Mouse (Mus musculus) MEL (cell line): ENCODE results near the gene Ermard. TPM values are rescaled to one million over a fixed set of nuclear protein-coding genes. Genes with fewer than 3 reads are reported as not detected.

Experiments
- DNase-seq: peaks from one replicate; pipeline ENCODE4 v3.0.0; 2011; ENCODE audit warnings: low read depth, low spot score
- H3K27ac ChIP-seq: 2 replicates; pipeline ENCODE4 v1.5.1; 2012; ENCODE audit warnings: low read depth, mild to moderate bottlenecking, control low read depth, low read length, moderate library complexity; ENCODE audit not compliant: control insufficient read depth
- H3K27me3 ChIP-seq, 2 experiments: fragments of 150-350 bp in 1 of 2; sonication (generic) in 1 of 2; 2 replicates each; pipeline ENCODE4 v1.6.1; 2012; ENCODE audit warnings: low read length in 2 of 2, mild to moderate bottlenecking in 2 of 2, improper control_type of control experiment in 1 of 2, moderate library complexity in 1 of 2; ENCODE audit not compliant: insufficient read depth in 2 of 2, control insufficient read depth in 1 of 2
- H3K36me3 ChIP-seq, 2 experiments: 2 replicates each; pipeline ENCODE4 v1.6.1; 2012 to 2014; ENCODE audit warnings: low read length in 2 of 2, improper control_type of control experiment in 1 of 2, inconsistent platforms in 1 of 2, mild to moderate bottlenecking in 1 of 2; ENCODE audit not compliant: insufficient read depth in 2 of 2, control insufficient read depth in 1 of 2
- H3K4me1 ChIP-seq, 2 experiments: fragments of 150-350 bp in 1 of 2; sonication (generic) in 1 of 2; 2 replicates each; pipeline ENCODE4 v1.6.1; 2012; ENCODE audit warnings: low read length in 2 of 2, improper control_type of control experiment in 1 of 2, mild to moderate bottlenecking in 1 of 2; ENCODE audit not compliant: insufficient read depth in 2 of 2, control insufficient read depth in 1 of 2
- H3K4me3 ChIP-seq, 2 experiments: fragments of 150-350 bp in 1 of 2; sonication (generic) in 1 of 2; 2 replicates each; pipeline ENCODE4 v1.5.1; 2012; ENCODE audit warnings: low read depth in 2 of 2, low read length in 2 of 2, mild to moderate bottlenecking in 2 of 2, moderate library complexity in 2 of 2, control low read depth in 1 of 2, improper control_type of control experiment in 1 of 2; ENCODE audit not compliant: control insufficient read depth in 1 of 2, insufficient read depth in 1 of 2
- H3K79me2 ChIP-seq: 2 replicates; pipeline ENCODE4 v1.6.1; 2012; ENCODE audit warnings: mild to moderate bottlenecking, low read length, moderate library complexity; ENCODE audit not compliant: control insufficient read depth, poor library complexity, insufficient read depth
- H3K9ac ChIP-seq: 2 replicates; pipeline ENCODE4 v1.6.1; 2012; ENCODE audit warnings: low read depth, mild to moderate bottlenecking, control low read depth, low read length, moderate library complexity; ENCODE audit not compliant: control insufficient read depth, poor library complexity, severe bottlenecking
- H3K9me3 ChIP-seq: fragments of 150-350 bp; sonication (generic); replicated peaks from 2 replicates; pipeline ENCODE4 v1.6.1; 2012; ENCODE audit warnings: mild to moderate bottlenecking, low read length, improper control_type of control experiment, moderate library complexity; ENCODE audit not compliant: insufficient read depth
- CHD1 ChIP-seq: IDR thresholded peaks from 2 replicates; pipeline ENCODE4 v1.6.1; 2012; ENCODE audit warnings: low read depth, mild to moderate bottlenecking, inconsistent platforms, low read length, improper control_type of control experiment
- CHD2 ChIP-seq: IDR thresholded peaks from 2 replicates; pipeline ENCODE4 v1.6.1; 2011; ENCODE audit warnings: low read length, improper control_type of control experiment
- CTCF ChIP-seq, 3 experiments: IDR thresholded peaks in 2 of 3; conservative IDR thresholded peaks in 1 of 3; 2 replicates each; pipeline ENCODE4 v1.5.1; 2011 to 2012; ENCODE audit warnings: low read length in 3 of 3, low read depth in 2 of 3, mild to moderate bottlenecking in 2 of 3, improper control_type of control experiment in 1 of 3, inconsistent platforms in 1 of 3, mixed read lengths in 1 of 3, moderate library complexity in 1 of 3; ENCODE audit not compliant: control insufficient read depth in 1 of 3, insufficient read depth in 1 of 3, poor library complexity in 1 of 3, severe bottlenecking in 1 of 3
- ELF1 ChIP-seq: IDR thresholded peaks from 2 replicates; pipeline ENCODE4 v1.6.1; 2014; ENCODE audit warnings: low read depth, mild to moderate bottlenecking, inconsistent platforms, low read length, improper control_type of control experiment, moderate library complexity
- EP300 ChIP-seq, 2 experiments: IDR thresholded peaks; 2 replicates each; pipeline ENCODE4 v1.6.1; 2011; ENCODE audit warnings: improper control_type of control experiment in 2 of 2, low read length in 2 of 2, low read depth in 1 of 2, mild to moderate bottlenecking in 1 of 2
- ETS1 ChIP-seq: IDR thresholded peaks from 2 replicates; pipeline ENCODE4 v1.6.1; 2012; ENCODE audit warnings: low read depth, mild to moderate bottlenecking, inconsistent platforms, low read length, improper control_type of control experiment, moderate library complexity
- GATA1 ChIP-seq: IDR thresholded peaks from 2 replicates; pipeline ENCODE4 v1.6.1; 2011; ENCODE audit warnings: low read depth, low read length, improper control_type of control experiment
- HCFC1 ChIP-seq: IDR thresholded peaks from 2 replicates; pipeline ENCODE4 v1.6.1; 2012; ENCODE audit warnings: low read depth, mild to moderate bottlenecking, inconsistent platforms, low read length, improper control_type of control experiment, moderate library complexity
- KAT2A ChIP-seq: conservative IDR thresholded peaks from 2 replicates; pipeline ENCODE4 v1.6.1; 2012; ENCODE audit warnings: low read depth, low read length, improper control_type of control experiment, inconsistent platforms
- MAX ChIP-seq: IDR thresholded peaks from 2 replicates; pipeline ENCODE4 v1.6.1; 2011; ENCODE audit warnings: low read length, improper control_type of control experiment
- MXI1 ChIP-seq: IDR thresholded peaks from 2 replicates; pipeline ENCODE4 v1.6.1; 2011; ENCODE audit warnings: mild to moderate bottlenecking, low read depth, low read length, improper control_type of control experiment
- MYB ChIP-seq: IDR thresholded peaks from 2 replicates; pipeline ENCODE4 v1.6.1; 2011; ENCODE audit warnings: mild to moderate bottlenecking, low read depth, low read length, improper control_type of control experiment
- NRF1 ChIP-seq: IDR thresholded peaks from 2 replicates; pipeline ENCODE4 v1.6.1; 2014; ENCODE audit warnings: low read depth, mild to moderate bottlenecking, inconsistent platforms, low read length, improper control_type of control experiment, moderate library complexity; ENCODE audit not compliant: poor library complexity, insufficient read depth, severe bottlenecking
- POLR2A ChIP-seq, 2 experiments: IDR thresholded peaks; 2 replicates each; pipeline ENCODE4 v1.6.1; 2011 to 2012; ENCODE audit warnings: low read length in 2 of 2, mild to moderate bottlenecking in 2 of 2, control low read depth in 1 of 2, improper control_type of control experiment in 1 of 2, low read depth in 1 of 2, moderate library complexity in 1 of 2; ENCODE audit not compliant: control insufficient read depth in 1 of 2, insufficient read depth in 1 of 2, poor library complexity in 1 of 2
- POLR2AphosphoS2 ChIP-seq: IDR thresholded peaks from 2 replicates; pipeline ENCODE4 v1.6.1; 2011; ENCODE audit warnings: low read length, improper control_type of control experiment
- POLR2AphosphoS5 ChIP-seq: IDR thresholded peaks from 2 replicates; pipeline ENCODE4 v1.6.1; 2012; ENCODE audit warnings: low read depth, borderline replicate concordance, mild to moderate bottlenecking, inconsistent platforms, low read length, moderate library complexity, mixed read lengths
- RAD21 ChIP-seq: IDR thresholded peaks from 2 replicates; pipeline ENCODE4 v1.6.1; 2011; ENCODE audit warnings: mild to moderate bottlenecking, low read depth, low read length, improper control_type of control experiment
- RCOR1 ChIP-seq: IDR thresholded peaks from 2 replicates; pipeline ENCODE4 v1.6.1; 2012; ENCODE audit warnings: low read depth, mild to moderate bottlenecking, inconsistent platforms, low read length, improper control_type of control experiment
- SIN3A ChIP-seq: IDR thresholded peaks from 2 replicates; pipeline ENCODE4 v1.6.1; 2012; ENCODE audit warnings: low read length, improper control_type of control experiment, inconsistent platforms
- TAL1 ChIP-seq: IDR thresholded peaks from 2 replicates; pipeline ENCODE4 v1.6.1; 2012; ENCODE audit warnings: mild to moderate bottlenecking, inconsistent platforms, low read length, moderate library complexity, mixed read lengths
- USF1 ChIP-seq: IDR thresholded peaks from 2 replicates; pipeline ENCODE4 v1.6.1; 2014; ENCODE audit warnings: low read depth, mild to moderate bottlenecking, inconsistent platforms, low read length, improper control_type of control experiment, moderate library complexity
- ZKSCAN1 ChIP-seq: IDR thresholded peaks from 2 replicates; pipeline ENCODE4 v1.6.1; 2012; ENCODE audit warnings: low read depth, mild to moderate bottlenecking, inconsistent platforms, low read length, improper control_type of control experiment, moderate library complexity
- ZNF384 ChIP-seq: IDR thresholded peaks from 2 replicates; pipeline ENCODE4 v1.6.1; 2012; ENCODE audit warnings: low read depth, mild to moderate bottlenecking, inconsistent platforms, low read length, improper control_type of control experiment
- polyA plus RNA-seq, 2 experiments: library from polyadenylated mRNA; stranded (reverse) in 1 of 2; unstranded in 1 of 2; fragments of >175 nt in 1 of 2; fragments of >200 nt in 1 of 2; gene quantifications; 2 replicates each; pipeline versions ENCODE4 v1.2.1 to v1.2.4; 2012; ENCODE audit warnings: low replicate concordance in 2 of 2, low read depth in 1 of 2; ENCODE audit not compliant: insufficient read length in 2 of 2, insufficient read depth in 1 of 2, missing spikeins in 1 of 2
- total RNA-seq: library from RNA; depleted of rRNA; stranded (reverse); fragments of 300-350 nt; gene quantifications from 2 replicates; pipeline ENCODE4 v1.2.3, GENCODE M21; 2012

The Ermard gene
- total and polyA plus RNA-seq, 3 experiments: 28.2 to 47.0 TPM; not detected in 1

DNA sequence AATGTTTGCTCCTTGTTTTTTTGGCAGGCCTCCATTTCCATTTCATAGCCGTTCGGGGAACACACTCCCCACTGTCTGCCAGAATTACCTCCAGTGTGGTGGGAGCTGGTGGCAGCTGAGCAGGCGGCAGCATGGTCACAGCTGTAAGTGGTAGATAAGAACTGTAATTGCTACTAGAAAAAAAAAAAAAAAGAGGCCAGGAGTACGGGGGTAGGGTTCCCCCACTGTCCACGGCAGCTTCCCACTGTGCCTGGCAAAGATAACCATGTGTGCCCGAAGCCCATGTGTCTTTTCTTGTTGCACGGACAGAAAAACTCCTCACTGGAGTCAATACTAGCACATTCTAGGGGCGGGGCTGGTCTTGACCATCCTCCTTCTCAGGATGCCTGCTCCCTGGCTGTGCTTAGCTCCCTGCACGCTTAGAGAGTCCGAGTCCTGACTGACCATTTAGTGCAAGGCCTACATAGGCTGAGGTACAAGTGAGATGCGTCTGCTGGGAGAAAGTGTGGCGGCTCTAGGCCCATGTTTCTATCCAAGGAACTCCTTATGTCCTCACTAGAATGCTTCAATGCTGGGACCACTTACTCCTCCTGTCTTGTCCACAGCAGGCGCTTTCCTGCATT lies 43.3 kb downstream of the Ermard start (continued):
- TF ChIP-seq SIN3A: peak; percentile 84
- no peak for TF ChIP-seq POLR2AphosphoS2
- no peak for TF ChIP-seq ELF1

DNA sequence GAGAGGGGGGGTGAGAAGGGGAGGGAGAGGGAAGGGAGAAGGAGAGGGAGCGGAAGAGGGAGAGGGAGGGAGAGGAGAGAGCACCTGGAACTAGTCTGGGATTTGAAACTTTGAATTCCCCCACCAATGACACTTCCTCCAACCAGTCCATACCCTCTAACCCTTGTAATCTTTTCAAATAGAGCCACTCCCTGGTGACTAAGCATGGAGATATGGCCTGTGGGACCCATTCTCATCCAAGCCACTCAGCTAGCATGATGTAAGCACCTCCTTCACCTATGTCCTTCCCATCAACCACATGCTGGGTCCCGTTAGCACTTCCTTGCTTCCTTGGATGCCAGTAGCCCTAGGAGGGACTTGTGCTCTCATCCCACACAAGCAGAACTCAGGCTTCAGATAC lies 44.0 kb downstream of the Ermard start:
- TF ChIP-seq EP300 (IDR thresholded peaks at IDR 0.05; ENCODE audit: low read depth in 1 of 2, low read length in 2 of 2) (peak; percentile 50 to 65), TAL1 (no peak), RCOR1 (peak; percentile 44; the same call in 1 of the 2 replicates), USF1 (no peak), POLR2AphosphoS5 (no peak), MYB (no peak), MAX (peak; percentile 36), ZNF384 (no peak), NRF1 (no peak), CHD1 (no peak), ELF1 (no peak), MXI1 (no peak), KAT2A (no peak), POLR2A (IDR thresholded peaks at IDR 0.05; ENCODE audit: control insufficient read depth in 1 of 2, insufficient read depth in 1 of 2, low read depth in 1 of 2, low read length in 2 of 2, poor library complexity in 1 of 2) (no peak), CHD2 (no peak), RAD21 (no peak), CTCF (IDR thresholded peaks at IDR 0.05 in 2 of 3, conservative IDR thresholded peaks at IDR 0.05 in 1 of 3; ENCODE audit: control insufficient read depth in 1 of 3, insufficient read depth in 1 of 3, low read depth in 2 of 3, low read length in 3 of 3, poor library complexity in 1 of 3, severe bottlenecking in 1 of 3) (no peak), ETS1 (peak; percentile 68), HCFC1 (no peak), GATA1 (peak; percentile 32; the same call in 1 of the 2 replicates), ZKSCAN1 (no peak)
- no peak overlapping the region for H3K4me3 ChIP-seq
- H3K27ac ChIP-seq: peak overlapping the region; percentile 69
- H3K9ac ChIP-seq: no peak overlapping the region; the same call in 1 of the 2 replicates
- peaks cover 0 to 21% of the 10 kb centered on the region in 2 experiments; a peak in 2 of 4 replicates for H3K36me3 ChIP-seq
- peaks cover 9 to 30% of the 10 kb centered on the region in 2 experiments; a peak in 3 of 4 replicates for H3K4me1 ChIP-seq
- H3K27me3 ChIP-seq: no peaks in the 10 kb centered on the region
- peak; percentile 60 for DNase-seq
- no peaks in the 10 kb centered on the region for H3K9me3 ChIP-seq
- H3K79me2 ChIP-seq: no peaks in the 10 kb centered on the region
